ENCODE assay signal across 15 mouse cellular contexts in the genomic region with DNA sequence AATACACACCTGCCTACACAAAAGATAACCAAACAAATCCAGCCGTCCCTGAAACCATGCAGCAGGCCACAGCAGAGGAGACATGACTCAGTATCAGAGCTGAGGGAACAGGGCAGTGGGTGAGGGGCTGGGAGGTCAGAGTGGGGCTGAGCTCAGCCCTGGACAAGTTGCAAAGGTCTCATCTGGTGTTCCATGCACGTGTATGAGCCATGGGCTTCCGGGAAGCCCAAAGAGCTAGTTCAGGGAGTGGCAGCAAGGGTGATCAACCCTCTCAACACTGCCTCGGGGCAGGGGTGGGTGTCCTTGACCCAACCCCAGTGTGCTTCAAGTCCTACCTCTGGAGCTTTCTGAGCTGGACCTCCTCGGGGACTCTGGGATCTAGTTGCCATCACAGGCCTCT.
DNase-seq lines count a peak whose midpoint lies in the region; ATAC-seq and TF ChIP-seq lines count a peak whose summit lies in the region.
"Had no signal": no experiment of that assay in that cellular context is flagged by ENCODE, and none has a peak within 500 bp of the region (broad histone marks: within the 10 kb centered on the region; RNA-seq: fewer than 3 reads in every experiment).

No protein-coding gene starts in this region.

- no peak overlapping the region for H3K9ac ChIP-seq in lung, embryonic 16.5 days (ENCODE audit: low read length)
- H3K9ac ChIP-seq in liver, embryonic 12.5 days: no peak overlapping the region
- H3K9ac ChIP-seq in stomach, postnatal 0 days (ENCODE audit: low read length): no peak overlapping the region
- no peak overlapping the region for H3K9ac ChIP-seq in forebrain, embryonic 14.5 days (ENCODE audit: low read length)
- H3K9ac ChIP-seq: liver, embryonic 14.5 days had no signal

- WGBS in heart, embryonic 10.5 days: 69% methylated on average over 5 of the region's 5 CpGs
- 53% methylated on average over 5 of the region's 5 CpGs for WGBS in lung, embryonic 16.5 days
- 50% methylated on average over 5 of the region's 5 CpGs for WGBS in liver, embryonic 12.5 days (ENCODE audit: insufficient replicate concordance)
- WGBS in stomach, postnatal 0 days: 43% methylated on average over 5 of the region's 5 CpGs
- 77% methylated on average over 5 of the region's 5 CpGs for WGBS in forebrain, embryonic 14.5 days

- no peak for TF ChIP-seq EP300 in stomach, postnatal 0 days (optimal IDR thresholded peaks at IDR 0.05)

- H3K27ac ChIP-seq in heart, embryonic 10.5 days: peak overlapping the region; percentile 49; the same call in 1 of the 2 replicates
- peak overlapping the region; percentile 83 for H3K27ac ChIP-seq in lung, embryonic 16.5 days (ENCODE audit: low read length)
- no peak overlapping the region for H3K27ac ChIP-seq in liver, embryonic 12.5 days
- peak overlapping the region; percentile 61 for H3K27ac ChIP-seq in stomach, postnatal 0 days (replicated peaks)
- no peak overlapping the region for H3K27ac ChIP-seq in forebrain, embryonic 14.5 days (ENCODE audit: low read depth, low read length)
- H3K27ac ChIP-seq in layer of hippocampus, adult 2 months: no peak overlapping the region
- H3K27ac ChIP-seq: liver, embryonic 14.5 days had no signal

- no peak for DNase-seq in heart, embryonic 10.5 days (ENCODE audit: low spot score)
- no peak for DNase-seq in heart, adult 18-20 months
- DNase-seq in lung, postnatal 14 days: no peak
- peak; percentile 47 for DNase-seq in stomach, postnatal 0 days (ENCODE audit: low spot score)
- no peak for DNase-seq in forebrain, embryonic 14.5 days (ENCODE audit: low spot score)
- no peak for DNase-seq in layer of hippocampus, adult 2 months (ENCODE audit: low spot score in 2 of 2)
- DNase-seq: B cell, adult 2 months; cerebellum, adult 11 months; heart, postnatal 10 days; right cerebral cortex, postnatal 14 days had no signal

- no peaks in the 10 kb centered on the region for H3K36me3 ChIP-seq in heart, embryonic 10.5 days
- no peaks in the 10 kb centered on the region for H3K36me3 ChIP-seq in lung, embryonic 16.5 days (ENCODE audit: control insufficient read depth, insufficient read depth, low read length)
- H3K36me3 ChIP-seq in liver, embryonic 12.5 days: no peaks in the 10 kb centered on the region
- no peaks in the 10 kb centered on the region for H3K36me3 ChIP-seq in stomach, postnatal 0 days (ENCODE audit: control insufficient read depth, insufficient read depth, low read length)
- H3K36me3 ChIP-seq in forebrain, embryonic 14.5 days (ENCODE audit: control insufficient read depth, insufficient read depth, low read length): no peaks in the 10 kb centered on the region

- no peak overlapping the region for H3K4me3 ChIP-seq in heart, embryonic 10.5 days
- no peak overlapping the region for H3K4me3 ChIP-seq in lung, embryonic 16.5 days (ENCODE audit: low read length)
- H3K4me3 ChIP-seq in liver, embryonic 12.5 days: no peak overlapping the region
- H3K4me3 ChIP-seq in stomach, postnatal 0 days (ENCODE audit: low read depth, low read length): no peak overlapping the region
- no peak overlapping the region for H3K4me3 ChIP-seq in forebrain, embryonic 14.5 days (ENCODE audit: low read depth, low read length)
- H3K4me3 ChIP-seq in layer of hippocampus, adult 2 months: no peak overlapping the region
- H3K4me3 ChIP-seq: megakaryocyte, embryonic 14.5 days had no signal

- peaks cover 45% of the 10 kb centered on the region for H3K4me1 ChIP-seq in heart, embryonic 10.5 days
- H3K4me1 ChIP-seq in lung, embryonic 16.5 days (replicated peaks; ENCODE audit: control insufficient read depth, insufficient read depth, low read length): peaks cover 16% of the 10 kb centered on the region
- H3K4me1 ChIP-seq in liver, embryonic 12.5 days: 0 out of 2 replicates have a peak, but pooled peaks cover 3% of the 10 kb centered on the region
- H3K4me1 ChIP-seq in stomach, postnatal 0 days (replicated peaks; ENCODE audit: control insufficient read depth, insufficient read depth): 0 out of 2 replicates have a peak, but pooled peaks cover 2% of the 10 kb centered on the region
- H3K4me1 ChIP-seq in forebrain, embryonic 14.5 days (ENCODE audit: control insufficient read depth, insufficient read depth, low read length): no peaks in the 10 kb centered on the region

- H3K4me2 ChIP-seq in lung, embryonic 16.5 days (ENCODE audit: low read depth, low read length): no peak overlapping the region
- H3K4me2 ChIP-seq in liver, embryonic 12.5 days: no peak overlapping the region
- no peak overlapping the region for H3K4me2 ChIP-seq in stomach, postnatal 0 days (replicated peaks; ENCODE audit: low read depth)
- no peak overlapping the region for H3K4me2 ChIP-seq in forebrain, embryonic 14.5 days (ENCODE audit: low read length)

- ATAC-seq in lung, embryonic 16.5 days (ENCODE audit: low read depth): 0 out of 2 replicates have a peak, but pooled peaks have one; percentile 9
- peak; percentile 37 for ATAC-seq in liver, embryonic 12.5 days
- peak; percentile 66 for ATAC-seq in stomach, postnatal 0 days (ENCODE audit: low FRiP score, low TSS enrichment)
- ATAC-seq in forebrain, embryonic 14.5 days: no peak
- ATAC-seq: inflammation-experienced regulatory T-cells, adult 6 months had no signal

- TF ChIP-seq CTCF in stomach, postnatal 0 days (IDR thresholded peaks at IDR 0.05; ENCODE audit: low read depth): no peak
- no peak for TF ChIP-seq CTCF in layer of hippocampus, adult 2 months (conservative IDR thresholded peaks at IDR 0.05)

- H3K27me3 ChIP-seq in heart, embryonic 10.5 days (ENCODE audit: insufficient read depth, poor library complexity, severe bottlenecking): no peaks in the 10 kb centered on the region
- no peaks in the 10 kb centered on the region for H3K27me3 ChIP-seq in lung, embryonic 16.5 days (ENCODE audit: control insufficient read depth, insufficient read depth, low read depth, low read length)
- no peaks in the 10 kb centered on the region for H3K27me3 ChIP-seq in liver, embryonic 12.5 days (replicated peaks)
- H3K27me3 ChIP-seq in stomach, postnatal 0 days (ENCODE audit: control insufficient read depth, insufficient read depth, low read length): no peaks in the 10 kb centered on the region
- H3K27me3 ChIP-seq in forebrain, embryonic 14.5 days (replicated peaks; ENCODE audit: control insufficient read depth, insufficient read depth, low read length): no peaks in the 10 kb centered on the region

- no peaks in the 10 kb centered on the region for H3K9me3 ChIP-seq in heart, embryonic 10.5 days
- H3K9me3 ChIP-seq in lung, embryonic 16.5 days (ENCODE audit: control insufficient read depth, low read length): no peaks in the 10 kb centered on the region
- H3K9me3 ChIP-seq in liver, embryonic 12.5 days (replicated peaks): no peaks in the 10 kb centered on the region
- no peaks in the 10 kb centered on the region for H3K9me3 ChIP-seq in stomach, postnatal 0 days (ENCODE audit: control insufficient read depth, low read length)
- no peaks in the 10 kb centered on the region for H3K9me3 ChIP-seq in forebrain, embryonic 14.5 days (replicated peaks; ENCODE audit: control insufficient read depth, low read length)
- H3K9me3 ChIP-seq: megakaryocyte, embryonic 14.5 days had no signal

Comparison
In these comparisons a context has a peak if more than half of its experiments do, and no peak if none do; other contexts are left out.
1. H3K27ac ChIP-seq: peak in heart, embryonic 10.5 days (single experiment), lung, embryonic 16.5 days (single experiment) and stomach, postnatal 0 days (single experiment); none in liver, embryonic 12.5 days (single experiment), forebrain, embryonic 14.5 days (single experiment) and layer of hippocampus, adult 2 months (single experiment).